Mouse (Mus musculus) left cerebral cortex, adult 6 months (tissue): Measurements from ENCODE around the gene Olfr987. TPM values are rescaled to one million over a fixed set of nuclear protein-coding genes. Genes with fewer than 3 reads are reported as not detected.

ENCODE experiments used
- long read RNA-seq, 2 experiments: library from polyadenylated mRNA; unstranded; transcript quantifications; one replicate each; pipeline ENCODE4 v2.0.0; 2019 to 2020
- polyA plus RNA-seq: library from polyadenylated mRNA; unstranded; fragments of <200 nt; fragmentation: Nextera tagmentation; gene quantifications from 2 replicates; pipeline ENCODE4 v1.2.3, GENCODE M21; 2021

Olfr987 gene
- polyA plus RNA-seq, result not detected in 2 replicates
- long read RNA-seq, experiment 1, result 0 reads
- long read RNA-seq, experiment 2, result 0 reads

DNA sequence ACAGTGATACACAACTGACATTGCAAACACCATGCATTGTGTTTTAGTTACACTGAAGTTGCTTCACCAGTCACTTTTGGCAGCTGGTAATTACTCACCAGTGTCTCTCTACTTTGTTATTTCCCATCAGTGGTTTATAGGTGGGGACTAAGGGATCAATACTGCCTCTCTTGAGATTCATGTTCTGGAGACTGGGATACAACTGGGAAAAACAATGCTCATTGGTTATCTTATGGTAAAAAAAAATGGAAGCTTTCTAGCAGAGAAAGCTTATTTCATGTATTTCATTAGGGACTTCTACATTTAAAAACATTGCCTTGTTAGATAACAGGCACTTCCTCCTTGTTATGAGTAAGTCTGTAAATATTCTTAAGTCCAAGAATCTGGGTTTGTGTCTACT lies at the start of gene Olfr987:
Gene Olfr987 (minus strand): TSS at position 101 of the 400 bp plus-strand sequence.

DNA sequence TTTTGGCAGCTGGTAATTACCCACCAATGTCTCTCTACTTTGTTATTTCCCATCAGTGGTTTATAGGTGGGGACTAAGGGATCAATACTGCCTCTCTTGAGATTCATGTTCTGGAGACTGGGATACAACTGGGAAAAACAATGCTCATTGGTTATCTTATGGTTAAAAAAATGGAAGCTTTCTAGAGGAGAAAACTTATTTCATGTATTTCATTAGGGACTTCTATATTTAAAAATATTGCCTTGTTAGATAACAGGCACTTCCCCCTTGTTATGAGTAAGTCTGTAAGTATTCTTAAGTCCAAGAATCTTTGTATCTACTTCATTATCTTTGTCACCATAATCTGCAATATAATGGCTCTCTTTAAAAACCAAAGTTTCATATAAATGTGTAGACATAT lies 24.0 kb upstream of the Olfr987 start, which contains the start of gene Olfr988:
Gene Olfr988 (minus strand): TSS at position 101 of the 400 bp plus-strand sequence.

Other genes with a start within 250 kb of the Olfr987 start
- gene Aplnr, start 203.1 kb downstream of the Olfr987 start, polyA plus RNA-seq, result 0.13 TPM in 1 of 2 replicates, not detected in the other
- 7.2 and 8.3 TPM in 2 replicates for gene Lrrc55, start 142.1 kb downstream of the Olfr987 start, polyA plus RNA-seq
- not detected in 2 replicates for gene Olfr988, start 23.9 kb upstream of the Olfr987 start, polyA plus RNA-seq
- gene Olfr992, start 70.2 kb upstream of the Olfr987 start, polyA plus RNA-seq, result not detected in 2 replicates
- gene Olfr993, start 75.6 kb upstream of the Olfr987 start, polyA plus RNA-seq, result not detected in 2 replicates
- gene Olfr994, start 97.1 kb upstream of the Olfr987 start, polyA plus RNA-seq, result not detected in 2 replicates
- not detected in 2 replicates for gene Olfr995, start 104.3 kb upstream of the Olfr987 start, polyA plus RNA-seq
- not detected in 2 replicates for gene 4833423E24Rik, start 179.7 kb upstream of the Olfr987 start, polyA plus RNA-seq
- gene Olfr996, start 239.9 kb upstream of the Olfr987 start, polyA plus RNA-seq, result not detected in 2 replicates
- not detected in 2 replicates for gene Olfr998, start 249.6 kb upstream of the Olfr987 start, polyA plus RNA-seq